Mouse (Mus musculus): ENCODE measurements around the gene Otog. TPM values are rescaled to one million over a fixed set of nuclear protein-coding genes. Genes with fewer than 3 reads are reported as not detected.
A peak's percentile ranks its signal among the peaks of the same experiment; 100 is the strongest.

The Otog gene
- total RNA-seq (2022) = under 1 TPM in 2 of 4 experiments, not detected in 2; 0.59 to 0.87 TPM

DNA sequence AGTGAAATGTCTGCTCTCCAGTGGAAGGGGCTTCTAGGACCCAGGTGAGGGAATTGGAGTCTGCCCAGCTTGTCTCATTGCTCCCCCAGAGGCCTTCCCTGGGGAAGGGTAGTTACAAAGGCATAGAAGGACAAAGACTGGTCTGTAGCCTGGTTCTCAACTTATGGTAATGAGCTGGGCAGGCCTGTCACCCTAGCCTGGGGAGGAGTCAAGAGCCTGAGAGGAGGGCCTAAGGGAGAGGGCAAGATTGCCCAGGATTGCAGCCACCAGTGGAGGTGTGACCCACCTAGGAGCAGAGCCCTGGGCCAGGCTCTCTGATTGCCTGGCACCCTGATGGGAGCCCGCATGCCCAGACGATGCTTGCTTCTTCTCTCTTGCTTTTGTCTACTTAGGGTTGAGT lies at the start of gene Otog:
Otog (plus strand) TSS at position 292 of the 400 bp plus-strand sequence.
- no peak for DNase-seq

DNA sequence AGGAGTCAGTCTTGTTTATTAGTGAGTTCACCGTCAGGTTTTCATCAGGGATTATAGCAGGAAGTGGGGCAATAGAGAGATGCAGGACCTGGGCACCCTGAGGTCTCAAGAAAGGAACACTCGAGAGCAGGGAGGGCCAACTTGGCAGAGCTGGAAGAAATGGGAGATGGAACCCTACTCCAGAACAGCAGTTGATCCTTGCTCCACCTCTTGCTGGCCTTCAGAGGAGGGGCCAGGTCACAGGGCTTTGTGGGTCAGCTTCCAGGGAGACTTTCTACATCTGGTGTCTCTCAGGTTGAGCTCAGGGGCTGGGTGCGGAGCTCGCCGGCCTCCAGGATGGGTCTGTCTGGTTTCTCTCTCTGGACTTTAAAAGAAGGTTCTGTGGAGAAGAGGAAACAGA lies 45.4 kb upstream of the Otog start:
- no peak for DNase-seq

DNA sequence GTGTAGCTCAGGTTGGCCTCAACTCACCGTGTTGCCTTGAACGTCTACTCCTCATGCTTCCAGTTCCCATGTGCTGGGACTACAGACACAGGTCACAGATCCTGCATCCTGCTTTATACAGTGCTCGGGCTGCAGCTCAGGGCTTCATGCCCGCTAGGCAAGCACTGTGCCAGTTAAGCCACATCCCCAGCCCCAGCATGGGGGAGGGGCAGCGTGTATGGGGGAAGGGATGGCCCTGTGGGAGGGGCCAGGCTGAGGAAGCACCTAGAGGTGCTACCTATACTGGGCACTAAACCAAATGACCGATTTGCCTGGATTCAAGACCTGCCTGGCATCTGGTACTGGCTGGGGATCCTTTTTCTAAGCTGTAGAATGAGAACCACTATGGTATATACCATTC lies 40.8 kb upstream of the Otog start:
- DNase-seq = no peak

DNA sequence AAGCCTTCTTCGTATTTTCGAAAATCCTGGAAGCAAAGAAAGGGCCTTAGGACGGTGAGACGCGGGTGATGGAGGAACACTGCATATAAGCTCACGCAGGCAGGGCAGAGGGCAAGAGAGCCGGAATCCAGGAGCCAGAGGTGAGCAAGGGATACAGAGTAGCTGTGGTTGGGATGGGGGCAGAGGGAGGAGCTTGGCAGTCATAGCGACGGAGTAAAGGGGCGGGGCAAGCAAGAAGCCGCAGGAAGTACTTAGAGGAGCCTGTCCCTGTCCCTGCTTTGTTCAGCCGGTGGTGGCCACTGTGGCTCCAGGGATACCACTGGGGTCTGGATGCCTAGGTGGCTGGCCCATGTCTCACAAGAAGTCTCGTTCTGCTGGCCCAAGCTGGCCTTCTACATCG lies 39.1 kb upstream of the Otog start:
- DNase-seq = no peak

DNA sequence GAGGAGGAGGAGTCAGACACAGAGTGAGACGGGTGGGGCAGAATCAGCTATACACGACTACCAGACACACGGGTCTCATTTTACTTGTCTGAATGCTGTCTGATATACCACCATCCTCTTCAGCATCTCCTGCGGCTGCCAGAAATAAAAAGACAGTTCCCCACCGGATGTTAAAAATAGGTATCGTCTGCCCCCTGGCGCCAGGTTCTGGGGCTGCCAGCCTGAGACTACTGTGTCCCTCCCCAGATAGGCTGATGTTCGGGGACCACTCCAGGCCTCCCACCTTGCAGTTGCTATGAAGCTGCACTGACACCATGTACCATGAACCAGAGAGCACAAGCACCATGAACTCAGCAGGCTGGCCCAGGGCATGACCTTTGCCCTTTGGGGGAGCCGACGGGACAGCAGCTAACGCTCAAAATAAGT lies 36.7 kb upstream of the Otog start:
- no peak for DNase-seq

DNA sequence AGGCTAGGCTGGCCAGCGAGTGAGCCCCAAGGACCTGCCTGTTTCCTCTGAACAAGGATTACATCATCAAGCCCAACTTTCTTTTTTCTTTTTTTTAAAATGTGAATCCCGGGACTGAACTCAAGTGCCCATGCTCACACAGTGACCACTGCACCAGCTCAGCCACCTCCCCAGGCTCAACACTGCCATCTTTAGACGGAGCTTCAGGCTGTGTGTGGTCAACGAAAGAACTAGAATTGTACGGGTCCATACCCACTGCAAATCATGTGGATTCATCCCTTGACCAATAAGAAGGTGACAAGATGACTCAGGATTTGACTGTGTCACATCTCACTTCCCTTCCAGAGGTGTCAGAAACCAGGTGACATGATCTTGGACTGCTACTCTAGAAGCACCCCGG lies 36.0 kb upstream of the Otog start:
- no peak for DNase-seq

DNA sequence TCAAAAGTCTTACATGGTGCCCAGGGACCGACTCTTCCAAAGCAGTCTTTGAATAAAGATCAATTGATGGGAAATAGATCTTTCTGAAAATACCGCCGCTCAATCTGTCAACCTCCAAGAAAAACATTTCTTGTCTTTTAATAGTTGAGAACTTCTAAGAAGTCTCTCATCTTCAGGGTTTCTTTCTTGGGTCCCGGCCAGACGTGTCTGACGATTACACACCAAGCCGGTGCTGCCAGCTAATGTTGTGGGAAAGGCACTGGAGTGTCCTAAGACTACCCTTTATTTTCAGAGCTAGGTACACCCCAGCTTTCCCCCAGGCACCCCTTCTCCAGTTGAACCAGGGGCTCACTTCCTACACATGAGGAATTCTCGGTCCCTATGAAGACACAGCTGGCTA lies 32.7 kb upstream of the Otog start:
- no peak for DNase-seq

DNA sequence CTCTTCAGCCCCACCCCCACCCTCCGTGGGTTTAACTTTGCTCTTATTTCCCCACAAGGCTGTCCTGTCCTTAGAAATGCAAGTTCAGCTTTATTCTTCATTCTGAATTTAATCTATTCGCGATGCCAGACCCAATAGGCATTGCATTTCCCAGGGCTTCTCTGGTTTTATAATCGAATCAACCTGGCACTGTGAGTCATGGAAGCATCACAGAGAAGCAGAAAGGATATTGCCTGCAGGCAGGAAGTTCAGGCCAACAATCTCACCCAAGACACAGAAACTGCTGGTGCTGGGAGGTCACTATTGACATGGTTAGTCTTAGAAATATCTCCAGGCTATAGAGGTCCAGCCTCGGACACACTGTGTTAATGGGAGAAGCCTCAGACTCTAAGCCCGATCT lies 30.5 kb upstream of the Otog start:
- DNase-seq = no peak

DNA sequence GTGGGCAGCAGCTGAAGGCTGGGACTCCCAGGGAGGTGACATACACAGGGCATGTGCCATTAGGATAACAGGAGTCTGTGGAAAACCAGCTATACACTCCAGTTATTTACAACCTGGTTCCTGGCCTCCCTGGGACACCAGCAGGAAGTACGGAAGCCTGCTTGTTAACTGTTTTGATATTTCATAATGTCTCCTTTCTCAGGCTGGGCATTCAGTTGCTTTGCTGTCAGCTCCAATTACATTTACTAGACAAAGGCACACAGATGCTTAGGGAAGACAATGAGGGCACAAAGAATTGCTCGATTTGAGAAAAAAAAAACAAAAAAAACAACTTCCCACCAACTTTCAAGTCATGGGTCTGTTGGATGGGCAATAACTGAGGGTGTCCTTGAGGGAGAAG lies 24.3 kb upstream of the Otog start:
- DNase-seq = no peak

DNA sequence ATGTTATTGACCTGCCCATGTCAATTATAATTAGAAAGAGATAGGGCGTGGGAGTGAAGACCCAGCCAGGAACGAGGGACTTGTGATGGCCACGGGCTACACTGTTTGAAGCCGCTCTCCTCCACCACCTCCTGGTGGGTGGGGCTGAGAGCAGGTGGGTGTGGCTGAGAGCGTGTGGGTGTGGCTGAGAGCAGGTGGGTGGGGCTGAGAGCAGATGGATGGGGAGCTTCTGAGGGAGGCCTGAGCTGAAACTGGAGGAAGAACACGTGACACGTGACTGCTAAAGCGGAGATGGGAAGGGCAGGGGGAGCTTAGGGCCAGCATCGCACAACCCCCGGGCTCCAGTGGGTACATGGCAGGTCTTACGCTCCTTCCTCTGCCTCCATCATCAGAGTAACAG lies 22.4 kb upstream of the Otog start:
- DNase-seq = no peak

DNA sequence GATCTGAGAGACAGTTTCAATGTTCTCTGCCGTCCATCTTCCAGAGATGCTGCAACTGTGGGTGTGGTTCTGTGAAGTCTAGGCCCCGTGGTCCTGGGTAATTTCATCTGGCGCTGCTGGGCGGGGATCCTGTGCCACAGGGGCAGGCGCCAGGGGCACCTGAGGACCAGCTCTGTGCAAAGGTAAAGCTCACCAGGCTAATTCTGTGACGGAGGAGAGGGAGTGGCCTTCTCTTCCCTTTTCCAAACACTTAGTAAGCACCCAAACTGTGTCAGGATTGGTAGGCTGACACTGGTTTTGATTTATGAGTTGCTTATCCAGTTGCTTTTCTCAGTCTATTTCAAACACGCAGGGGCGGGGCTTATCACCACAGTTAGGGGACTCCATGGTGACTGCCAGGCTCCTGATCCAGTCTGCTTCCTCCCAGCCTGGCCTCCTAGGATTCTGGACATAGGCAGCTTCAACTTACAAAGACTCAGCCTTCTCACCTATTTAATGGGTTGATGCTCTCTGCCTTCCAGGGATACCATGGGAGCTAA lies 20.1 kb upstream of the Otog start:
- DNase-seq = no peak

DNA sequence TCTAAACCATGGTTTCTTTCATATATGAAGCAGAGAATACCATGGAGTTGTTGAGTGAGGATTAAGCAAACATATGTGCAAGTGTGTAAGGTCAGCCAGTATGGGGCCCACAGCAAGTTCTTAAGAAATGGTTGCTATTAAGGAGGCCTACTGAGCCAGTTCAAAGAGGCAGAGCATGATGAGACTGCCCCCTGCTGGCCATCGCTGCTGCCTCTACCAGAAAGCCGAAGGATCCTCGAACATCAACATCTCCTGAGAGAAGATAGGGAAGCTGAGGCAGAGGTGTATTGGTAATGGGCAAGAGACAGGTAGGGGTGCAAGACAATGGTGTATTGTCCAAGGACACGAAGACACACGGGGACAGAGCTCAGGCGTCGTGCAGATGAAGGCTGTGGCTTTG lies 14.5 kb upstream of the Otog start:
- DNase-seq = no peak

DNA sequence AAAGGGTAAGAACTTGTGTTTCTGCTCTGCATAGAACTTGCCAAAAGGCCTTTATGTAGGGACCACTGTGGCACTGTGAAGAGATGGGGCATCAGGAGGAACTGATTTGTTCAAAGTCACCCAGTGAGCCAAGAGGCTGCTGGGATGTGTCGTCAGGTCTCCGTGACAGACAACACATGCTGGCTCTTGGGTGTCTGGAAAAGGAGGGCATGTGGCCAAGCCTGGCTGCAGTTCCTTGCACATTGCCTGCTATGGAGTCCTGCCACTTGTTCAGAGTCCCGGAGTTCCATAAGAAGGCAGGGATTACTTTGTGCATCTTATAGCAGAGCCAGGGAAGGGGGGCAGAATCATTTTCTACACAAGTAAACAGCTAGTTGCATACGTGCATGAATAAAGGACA lies 13.9 kb upstream of the Otog start:
- no peak for DNase-seq

DNA sequence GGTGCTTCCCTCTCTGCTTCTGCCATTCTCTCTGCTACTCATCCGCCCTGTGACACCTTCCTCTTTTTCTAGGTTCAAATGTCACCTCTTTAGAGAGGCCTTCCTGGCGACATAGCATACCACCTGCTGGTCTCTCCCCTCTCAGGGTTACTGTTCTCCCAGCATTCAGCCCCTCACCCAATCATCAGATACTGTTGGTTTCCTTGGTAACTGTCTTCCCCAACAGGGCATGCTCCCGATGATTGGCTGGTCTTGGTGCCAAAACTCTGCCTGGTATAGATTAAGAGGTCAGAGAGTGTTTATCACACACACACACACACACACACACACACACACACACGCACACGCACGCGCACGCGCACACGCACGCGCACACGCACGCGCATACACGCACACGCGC lies 4.8 kb upstream of the Otog start:
- DNase-seq = no peak

DNA sequence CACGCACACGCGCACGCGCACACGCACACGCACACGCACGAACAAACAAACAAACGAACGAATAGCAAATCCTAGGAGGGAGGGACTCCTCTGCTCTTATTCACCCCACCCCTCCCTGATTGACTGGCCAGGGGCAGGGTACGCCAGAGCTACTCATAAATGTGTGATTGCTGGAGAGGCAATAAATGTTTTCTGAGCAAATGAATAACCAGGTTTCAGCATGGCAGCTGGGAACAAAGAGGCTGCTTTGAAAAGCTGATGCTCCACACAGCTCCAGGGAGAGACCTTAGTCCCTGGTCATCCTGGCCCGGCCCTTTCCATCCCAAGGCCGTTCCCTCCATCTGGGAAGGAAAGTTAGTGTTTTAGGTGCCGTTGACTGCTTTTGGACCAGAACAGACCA lies 4.4 kb upstream of the Otog start:
- no peak for DNase-seq

DNA sequence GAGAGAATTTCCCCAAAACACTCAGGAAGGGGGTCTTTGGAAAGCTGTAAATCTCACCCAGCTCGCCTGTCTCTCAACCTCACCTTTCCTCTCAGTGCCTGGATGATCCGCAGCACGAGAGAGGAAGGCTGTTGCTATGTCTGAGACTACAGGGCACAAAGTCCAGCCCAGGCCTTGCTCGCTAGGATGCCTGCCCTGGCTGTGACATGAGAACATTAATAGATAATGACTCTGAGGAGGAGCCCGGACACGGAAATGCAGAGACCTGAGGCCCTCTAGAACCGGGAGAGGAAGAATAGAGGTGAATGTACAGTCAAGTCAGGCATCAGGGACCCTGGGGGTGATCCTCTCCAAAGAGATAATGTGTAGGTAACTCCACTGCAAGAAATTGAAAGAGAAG lies 3.6 kb upstream of the Otog start:
- no peak for DNase-seq

DNA sequence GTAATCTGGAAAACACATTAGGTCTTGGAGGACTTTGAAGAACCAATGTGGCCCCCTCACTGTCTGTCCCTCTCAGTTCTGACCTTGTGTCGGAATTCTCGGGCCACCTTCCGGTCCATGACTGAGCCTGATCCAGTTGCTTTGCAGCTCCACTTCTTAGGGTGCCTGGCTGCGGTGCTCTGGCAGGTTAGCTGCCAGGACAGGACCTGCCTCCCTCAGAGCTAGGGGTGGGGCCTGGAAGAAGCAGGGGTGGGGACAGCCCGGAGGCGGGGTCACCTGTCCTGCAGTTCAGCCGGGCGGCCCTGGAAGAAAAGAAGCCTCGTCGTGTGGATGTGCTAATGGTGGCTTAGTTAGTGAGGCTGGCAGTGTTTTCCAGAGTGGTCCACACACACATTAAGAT lies 2.4 kb upstream of the Otog start, which contains the start of gene Ush1c:
Ush1c (minus strand) TSS at position 158 of the 400 bp plus-strand sequence.
- DNase-seq = no peak

DNA sequence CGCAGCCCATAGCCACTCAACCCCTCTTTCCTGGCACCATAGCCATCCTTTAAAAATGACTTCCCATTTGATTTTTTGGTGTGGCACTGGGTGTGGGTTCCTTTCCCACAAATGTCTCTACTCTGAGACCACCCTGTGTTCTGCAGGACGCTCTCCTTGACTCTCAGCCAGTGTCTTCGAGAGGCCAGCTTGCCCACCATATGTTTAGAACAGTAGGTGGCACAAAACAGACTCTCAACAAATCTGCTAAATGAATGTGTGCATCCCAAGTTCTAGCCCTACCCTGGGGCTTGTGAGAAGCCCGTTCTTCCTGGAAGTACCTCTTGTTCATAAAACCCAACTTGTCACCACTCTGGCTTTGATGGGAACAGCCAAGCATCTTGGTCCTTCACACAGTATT lies 696 bp upstream of the Otog start:
- DNase-seq = no peak

DNA sequence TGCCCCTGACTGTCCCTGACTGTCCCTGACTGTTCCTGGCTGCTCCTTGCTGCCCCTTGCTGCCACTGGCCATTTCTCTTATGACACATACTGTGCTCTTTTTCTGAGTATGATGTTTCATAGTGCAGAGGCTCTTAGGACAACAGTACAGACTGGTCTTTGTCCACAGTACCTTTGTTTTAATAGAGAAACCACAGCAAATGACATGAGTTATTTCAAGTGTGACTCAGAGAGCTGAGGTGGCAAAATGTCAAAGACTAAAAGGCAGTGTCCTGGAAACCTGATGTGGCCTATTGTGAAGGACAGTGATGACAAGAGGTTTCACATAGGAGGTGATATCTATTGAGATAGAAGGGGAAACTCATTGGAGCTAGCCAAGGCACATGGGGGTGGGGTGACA lies 6.1 kb downstream of the Otog start:
- peak; percentile 40 for DNase-seq

DNA sequence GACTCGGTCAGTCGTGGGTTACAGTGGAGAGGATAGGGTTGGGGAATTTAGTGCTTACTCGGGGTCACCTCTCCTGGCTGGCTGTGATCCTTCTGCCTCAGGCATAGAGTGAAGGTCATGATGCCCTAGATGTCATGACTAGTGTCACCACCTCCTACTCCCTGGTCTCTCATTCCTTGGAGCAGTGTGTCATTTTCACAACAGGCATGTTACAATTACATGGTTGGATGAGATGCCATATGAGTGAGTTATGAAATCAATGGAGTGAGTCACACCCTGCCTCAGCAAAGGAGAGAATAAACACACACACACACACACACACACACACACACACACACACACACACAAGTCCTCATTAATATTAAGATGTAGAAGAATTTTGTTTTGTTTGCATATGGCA lies 6.8 kb downstream of the Otog start:
- DNase-seq = no peak

DNA sequence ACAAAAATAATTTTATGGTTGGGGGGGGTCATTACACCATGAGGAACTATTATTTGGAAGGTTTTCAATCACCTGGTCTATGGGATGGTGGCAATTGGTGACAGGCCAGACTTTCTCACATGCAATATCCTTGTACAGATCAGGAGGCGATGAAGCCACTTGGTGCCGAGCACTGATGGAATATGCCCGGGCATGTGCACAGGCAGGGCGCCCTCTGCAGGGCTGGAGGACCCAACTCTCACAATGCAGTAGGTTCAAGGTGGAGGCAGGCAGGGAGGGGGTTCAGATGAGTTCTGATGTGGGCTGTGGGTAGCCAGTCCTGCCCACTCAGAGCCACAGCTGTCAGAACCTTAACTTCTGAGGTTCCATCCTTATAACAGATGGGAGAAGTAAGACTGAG lies 11.1 kb downstream of the Otog start:
- no peak for DNase-seq

DNA sequence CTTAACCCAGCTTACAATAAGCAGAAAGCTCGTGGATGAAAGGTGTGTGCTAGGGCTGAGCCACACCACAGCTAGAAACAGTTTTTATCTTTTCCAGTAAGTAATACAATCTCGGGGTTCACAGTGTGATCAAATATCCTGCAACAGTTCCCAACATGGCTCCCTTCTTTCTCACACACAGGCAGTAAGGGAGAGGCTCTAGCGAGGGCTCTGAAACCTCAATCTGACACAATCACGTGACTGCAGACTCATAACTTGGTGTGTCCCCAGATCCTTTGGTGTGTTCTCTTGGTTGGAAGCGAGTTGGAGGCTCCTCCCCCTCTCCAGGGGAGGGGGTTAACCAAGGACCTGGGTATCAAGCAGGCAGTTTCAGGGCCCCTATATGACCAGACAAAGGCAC lies 35.4 kb downstream of the Otog start:
- DNase-seq = no peak

DNA sequence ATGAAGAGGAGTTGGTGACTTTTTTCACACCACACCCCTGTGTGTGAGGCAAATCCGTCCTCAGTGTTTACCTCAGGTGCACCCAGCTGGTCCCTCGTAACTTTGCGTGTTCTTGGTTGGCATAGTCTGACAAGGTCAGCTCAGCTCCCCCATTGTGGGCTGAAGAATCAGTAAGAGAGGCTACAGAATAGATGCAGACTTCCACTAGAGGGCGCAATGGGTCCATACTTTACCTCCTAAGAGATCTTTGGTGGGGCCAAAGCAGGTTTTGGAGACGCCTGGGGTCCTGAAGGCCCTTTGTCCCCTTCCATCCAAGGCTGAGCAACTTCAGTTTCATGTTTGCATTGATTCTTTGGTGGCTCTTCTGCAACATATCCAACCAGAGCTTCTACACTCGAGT lies 39.2 kb downstream of the Otog start:
- no peak for DNase-seq

DNA sequence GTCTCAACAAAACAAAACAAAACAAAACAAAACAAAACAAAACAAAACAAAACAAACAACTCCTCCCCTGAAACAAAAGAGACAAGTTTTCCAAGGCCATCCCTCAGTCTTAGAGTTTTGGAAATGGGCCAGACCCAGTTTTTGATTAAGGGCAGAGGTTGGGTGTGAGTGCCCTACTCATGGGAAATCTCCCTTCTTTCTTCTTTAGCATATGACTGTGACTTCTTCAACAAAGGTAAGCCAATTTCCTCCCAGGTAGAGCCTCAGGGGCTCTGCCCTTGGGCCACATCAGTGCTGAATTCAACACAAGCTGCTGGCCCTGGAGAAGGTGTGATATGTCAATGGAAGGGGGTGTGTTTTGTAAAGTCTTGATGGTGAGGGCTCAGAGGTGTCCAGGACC lies 40.1 kb downstream of the Otog start:
- no peak for DNase-seq

DNA sequence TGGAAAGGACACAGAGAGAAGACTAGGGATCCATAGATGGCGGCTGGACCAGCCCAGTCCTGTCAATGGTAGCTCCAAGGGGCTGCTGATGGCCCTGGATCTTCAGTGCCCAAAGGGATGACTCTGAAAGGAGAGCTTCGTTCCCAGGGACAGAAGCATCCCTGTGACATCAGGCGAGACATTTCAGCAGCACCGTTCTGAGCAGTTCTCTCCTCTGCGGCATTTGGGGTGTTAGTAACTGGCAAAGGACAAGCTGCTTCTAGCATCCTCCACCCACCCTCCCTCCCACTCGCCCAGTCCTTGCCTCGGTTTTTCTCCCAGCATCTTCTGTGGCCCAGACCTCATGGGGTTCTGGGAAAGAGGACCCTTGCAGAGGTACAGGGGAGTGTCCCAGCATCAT lies 41.5 kb downstream of the Otog start:
- DNase-seq = no peak

DNA sequence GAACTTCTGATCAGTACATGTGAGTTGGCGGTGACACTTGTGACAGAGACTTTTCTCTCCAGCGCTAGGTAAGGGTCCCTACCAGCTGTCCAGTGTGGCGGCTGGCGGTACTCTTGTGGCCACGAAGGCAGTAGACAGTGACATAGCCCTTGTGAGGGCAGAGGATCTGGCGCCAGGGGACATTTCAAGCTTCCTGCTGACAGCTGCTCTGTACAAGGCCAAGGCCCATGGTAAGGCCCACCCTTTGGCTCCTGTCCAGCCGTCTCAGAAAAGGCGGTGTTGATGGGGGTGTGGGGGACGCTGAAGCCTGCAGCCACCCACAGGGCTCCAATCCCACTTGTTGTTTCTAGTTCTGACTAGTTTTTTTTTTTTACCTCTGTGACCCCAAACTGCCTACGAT lies 42.9 kb downstream of the Otog start:
- DNase-seq = peak; percentile 28
